Mouse (Mus musculus): ENCODE results near the gene Qrich1. TPM values are rescaled to one million over a fixed set of nuclear protein-coding genes. Genes with fewer than 3 reads are reported as not detected.

Gene Qrich1
- polyA plus RNA-seq, 1 experiment: 44.0 TPM

DNA sequence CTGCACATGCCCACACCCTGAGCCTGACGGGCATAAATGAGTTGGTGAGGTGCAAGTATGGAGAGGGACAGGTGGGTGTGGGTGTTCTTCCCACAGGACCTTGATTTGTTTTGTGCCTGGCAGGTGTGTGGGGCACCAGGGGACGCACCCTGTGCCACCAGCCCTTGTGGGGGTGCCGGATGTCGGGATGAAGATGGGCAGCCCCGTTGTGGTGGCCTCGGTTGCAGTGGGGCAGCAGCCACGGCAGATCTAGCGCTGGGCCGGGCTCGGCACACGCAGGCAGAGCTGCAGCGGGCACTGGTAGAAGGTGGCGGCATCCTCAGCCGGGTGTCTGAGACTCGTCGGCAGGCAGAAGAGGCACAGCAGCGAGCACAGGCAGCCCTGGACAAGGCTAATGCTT, 28.2 kb upstream of the Qrich1 start:
- TF ChIP-seq E2F4 (IDR thresholded peaks at IDR 0.05; ENCODE audit: insufficient read depth) (no peak), USF1 (IDR thresholded peaks at IDR 0.05; ENCODE audit: low read depth) (no peak), MAX (IDR thresholded peaks at IDR 0.05; ENCODE audit: low read depth) (no peak), POLR2A (IDR thresholded peaks at IDR 0.05; ENCODE audit: insufficient read length, low read depth) (no peak), MYOD1 (IDR thresholded peaks at IDR 0.05; ENCODE audit: control insufficient read depth in 1 of 3, insufficient read length in 2 of 3, low read depth in 2 of 3) (no peak), MYOG (IDR thresholded peaks at IDR 0.05; ENCODE audit: control insufficient read depth in 1 of 3, insufficient read depth in 1 of 3, insufficient read length in 2 of 3, low read depth in 2 of 3) (no peak), TCF3 (IDR thresholded peaks at IDR 0.05; ENCODE audit: insufficient read length, low read depth) (no peak), SRF (IDR thresholded peaks at IDR 0.05; ENCODE audit: control insufficient read depth, insufficient read length, low read depth) (no peak), REST (IDR thresholded peaks at IDR 0.05; ENCODE audit: insufficient read depth, insufficient read length) (no peak), CEBPB (IDR thresholded peaks at IDR 0.05; ENCODE audit: insufficient read depth, poor library complexity, severe bottlenecking) (no peak), TCF12 (IDR thresholded peaks at IDR 0.05; ENCODE audit: insufficient read depth, poor library complexity, severe bottlenecking) (no peak), POLR2AphosphoS2 (IDR thresholded peaks at IDR 0.05; ENCODE audit: insufficient read length, low read depth) (no peak)

DNA sequence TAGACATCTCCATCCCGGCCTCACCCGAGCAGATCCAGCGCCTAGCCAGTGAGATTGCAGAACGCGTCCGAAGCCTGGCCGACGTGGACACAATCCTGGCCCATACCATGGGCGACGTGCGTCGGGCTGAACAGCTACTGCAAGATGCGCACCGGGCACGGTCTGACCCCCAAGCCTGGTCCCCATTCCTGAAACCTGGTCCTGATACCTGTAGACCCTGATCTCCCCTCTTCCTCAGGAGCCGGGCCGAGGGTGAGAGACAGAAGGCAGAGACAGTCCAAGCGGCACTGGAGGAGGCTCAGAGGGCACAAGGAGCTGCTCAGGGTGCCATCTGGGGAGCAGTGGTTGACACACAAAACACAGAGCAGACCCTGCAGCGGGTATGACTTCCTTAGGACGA, 27.4 kb upstream of the Qrich1 start:
- H3K4me2 ChIP-seq (ENCODE audit: low read depth): no peak overlapping the region
- no peak for TF ChIP-seq TCF3 (IDR thresholded peaks at IDR 0.05; ENCODE audit: insufficient read length, low read depth)
- no peak for TF ChIP-seq TCF12 (IDR thresholded peaks at IDR 0.05; ENCODE audit: insufficient read depth, poor library complexity, severe bottlenecking)
- TF ChIP-seq USF1 (IDR thresholded peaks at IDR 0.05; ENCODE audit: low read depth): no peak
- no peak for TF ChIP-seq SRF (IDR thresholded peaks at IDR 0.05; ENCODE audit: control insufficient read depth, insufficient read length, low read depth)
- H3K36me3 ChIP-seq (ENCODE audit: control insufficient read depth, insufficient read depth): peaks cover 24% of the 10 kb centered on the region
- no peak overlapping the region for H3ac ChIP-seq (ENCODE audit: control insufficient read depth, insufficient read length)
- no peak overlapping the region for H3K4me3 ChIP-seq
- peaks cover 22% of the 10 kb centered on the region for H3K79me2 ChIP-seq (ENCODE audit: control insufficient read depth, insufficient read depth)
- no peaks in the 10 kb centered on the region for H3K27me3 ChIP-seq (ENCODE audit: control insufficient read depth, insufficient read depth, insufficient read length)

More for the DNA sequence above, 28.2 kb upstream of the Qrich1 start:
- no peak overlapping the region for H3K4me3 ChIP-seq
- H3K4me2 ChIP-seq (ENCODE audit: low read depth): no peak overlapping the region
- no peaks in the 10 kb centered on the region for H3K27me3 ChIP-seq (ENCODE audit: control insufficient read depth, insufficient read depth, insufficient read length)
- peaks cover 22% of the 10 kb centered on the region for H3K79me2 ChIP-seq (ENCODE audit: control insufficient read depth, insufficient read depth)
- no peak overlapping the region for H3ac ChIP-seq (ENCODE audit: control insufficient read depth, insufficient read length)
- H3K36me3 ChIP-seq (ENCODE audit: control insufficient read depth, insufficient read depth): peaks cover 21% of the 10 kb centered on the region

DNA sequence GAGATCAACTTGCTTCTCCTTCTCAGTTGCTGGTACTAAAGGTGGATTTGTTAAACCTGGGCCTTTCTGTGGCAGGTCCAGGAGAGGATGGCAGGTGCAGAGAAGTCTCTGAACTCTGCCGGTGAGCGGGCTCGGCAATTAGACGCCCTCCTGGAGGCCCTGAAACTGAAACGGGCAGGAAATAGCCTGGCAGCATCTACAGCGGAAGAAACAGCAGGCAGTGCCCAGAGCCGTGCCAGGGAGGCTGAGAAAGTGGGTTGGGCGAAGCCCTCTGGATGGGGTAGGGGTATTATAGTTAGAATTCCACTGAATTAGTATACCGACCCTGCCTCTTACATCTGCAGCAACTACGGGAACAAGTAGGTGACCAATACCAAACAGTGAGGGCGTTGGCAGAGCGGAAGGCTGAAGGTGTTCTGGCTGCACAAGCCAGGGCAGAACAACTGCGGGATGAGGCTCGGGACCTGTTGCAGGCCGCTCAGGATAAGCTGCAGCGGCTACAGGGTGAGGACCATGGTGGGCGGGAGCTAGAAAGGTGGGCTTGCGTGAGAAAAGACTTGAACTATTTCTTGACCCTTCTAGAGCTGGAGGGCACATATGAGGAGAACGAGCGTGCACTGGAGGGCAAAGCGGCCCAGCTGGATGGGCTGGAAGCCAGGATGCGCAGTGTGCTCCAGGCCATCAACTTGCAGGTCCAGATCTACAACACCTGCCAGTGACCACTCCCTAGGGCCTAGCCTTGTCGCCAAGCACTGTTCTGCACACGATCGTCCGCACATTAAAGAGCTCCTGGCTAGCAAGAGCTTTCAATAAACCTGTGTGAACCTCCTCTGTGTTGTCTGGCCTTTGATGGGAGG, 26.7 kb upstream of the Qrich1 start:
- Histone ChIP-seq H3K4me3 (peak overlapping the region; percentile 93), H3K27me3 (ENCODE audit: control insufficient read depth, insufficient read depth, insufficient read length) (no peaks in the 10 kb centered on the region), H3ac (ENCODE audit: control insufficient read depth, insufficient read length) (peak overlapping the region; percentile 95), H3K79me2 (ENCODE audit: control insufficient read depth, insufficient read depth) (peaks cover 22% of the 10 kb centered on the region), H3K4me2 (ENCODE audit: low read depth) (peak overlapping the region; percentile 57), H3K36me3 (ENCODE audit: control insufficient read depth, insufficient read depth) (peaks cover 24% of the 10 kb centered on the region)
- no peak for TF ChIP-seq REST (IDR thresholded peaks at IDR 0.05; ENCODE audit: insufficient read depth, insufficient read length)
- no peak for TF ChIP-seq MAX (IDR thresholded peaks at IDR 0.05; ENCODE audit: low read depth)
- no peak for TF ChIP-seq TCF12 (IDR thresholded peaks at IDR 0.05; ENCODE audit: insufficient read depth, poor library complexity, severe bottlenecking)
- no peak for TF ChIP-seq MYOD1 (IDR thresholded peaks at IDR 0.05; ENCODE audit: control insufficient read depth in 1 of 3, insufficient read length in 2 of 3, low read depth in 2 of 3)
- TF ChIP-seq CEBPB (IDR thresholded peaks at IDR 0.05; ENCODE audit: insufficient read depth, poor library complexity, severe bottlenecking): no peak
- no peak for TF ChIP-seq USF1 (IDR thresholded peaks at IDR 0.05; ENCODE audit: low read depth)

DNA sequence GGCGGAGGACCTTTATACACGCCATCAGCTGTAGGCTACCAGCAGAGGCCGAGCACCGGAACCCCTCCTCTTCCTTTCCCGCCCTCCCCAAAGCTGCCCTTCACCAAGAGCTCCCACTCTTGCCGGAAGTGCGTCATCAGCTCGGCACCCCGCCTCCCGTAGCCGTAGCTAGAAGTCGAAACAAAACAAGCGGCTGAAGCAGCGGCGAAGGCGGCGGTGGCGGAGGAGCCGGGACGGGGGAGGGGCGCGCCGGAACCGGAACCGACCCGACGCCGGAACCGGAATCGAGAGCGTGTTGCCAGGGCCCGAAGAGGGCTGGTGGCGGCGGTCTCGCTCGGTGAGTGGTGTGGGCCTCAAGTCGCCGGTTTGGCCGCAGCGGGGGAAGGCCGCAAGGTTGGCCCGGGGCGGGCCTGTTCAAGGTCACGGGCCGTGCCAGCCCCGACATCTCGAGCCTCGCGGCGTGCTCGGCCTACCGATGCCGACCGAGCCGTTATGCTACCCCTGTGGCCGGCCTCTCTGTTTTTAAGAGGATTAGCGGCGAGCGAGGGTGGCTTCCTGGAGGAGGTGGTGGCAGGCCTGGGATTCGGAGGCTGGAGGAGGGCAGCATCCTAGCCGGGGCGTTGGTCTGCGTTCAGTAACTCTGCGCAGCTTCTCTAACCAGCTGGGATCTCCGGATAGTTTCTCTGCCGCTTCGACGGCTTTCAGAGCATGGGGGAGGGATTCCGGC, 25.9 kb upstream of the Qrich1 start, which contains the start of gene Usp19:
Usp19 (plus strand) TSS at position 44 of the 727 bp plus-strand sequence.
- peaks cover 22% of the 10 kb centered on the region for H3K79me2 ChIP-seq (ENCODE audit: control insufficient read depth, insufficient read depth)
- TF ChIP-seq TCF3 (IDR thresholded peaks at IDR 0.05; ENCODE audit: insufficient read length, low read depth) (no peak), MAX (IDR thresholded peaks at IDR 0.05; ENCODE audit: low read depth) (no peak), TCF12 (IDR thresholded peaks at IDR 0.05; ENCODE audit: insufficient read depth, poor library complexity, severe bottlenecking) (no peak), POLR2AphosphoS2 (IDR thresholded peaks at IDR 0.05; ENCODE audit: insufficient read length, low read depth) (peak; percentile 85), POLR2A (IDR thresholded peaks at IDR 0.05; ENCODE audit: insufficient read length, low read depth) (peak; percentile 81), SRF (IDR thresholded peaks at IDR 0.05; ENCODE audit: control insufficient read depth, insufficient read length, low read depth) (no peak), MYOD1 (IDR thresholded peaks at IDR 0.05; ENCODE audit: control insufficient read depth in 1 of 3, insufficient read length in 2 of 3, low read depth in 2 of 3) (no peak), MYOG (IDR thresholded peaks at IDR 0.05; ENCODE audit: control insufficient read depth in 1 of 3, insufficient read depth in 1 of 3, insufficient read length in 2 of 3, low read depth in 2 of 3) (no peak), REST (IDR thresholded peaks at IDR 0.05; ENCODE audit: insufficient read depth, insufficient read length) (no peak), USF1 (IDR thresholded peaks at IDR 0.05; ENCODE audit: low read depth) (no peak), CEBPB (IDR thresholded peaks at IDR 0.05; ENCODE audit: insufficient read depth, poor library complexity, severe bottlenecking) (no peak), E2F4 (IDR thresholded peaks at IDR 0.05; ENCODE audit: insufficient read depth) (no peak)
- no peaks in the 10 kb centered on the region for H3K27me3 ChIP-seq (ENCODE audit: control insufficient read depth, insufficient read depth, insufficient read length)
- peak within 1 kb of the TSS; percentile 95 for H3ac ChIP-seq (ENCODE audit: control insufficient read depth, insufficient read length)
- peak within 1 kb of the TSS; percentile 93 for H3K4me3 ChIP-seq
- H3K36me3 ChIP-seq (ENCODE audit: control insufficient read depth, insufficient read depth): peaks cover 28% of the 10 kb centered on the region
- H3K4me2 ChIP-seq (ENCODE audit: low read depth): peak within 1 kb of the TSS; percentile 78
